Mouse (Mus musculus) hematopoietic stem cell, adult 5-6 weeks (primary cell): ENCODE data around the gene Pola2. TPM values are rescaled to one million over a fixed set of nuclear protein-coding genes. Genes with fewer than 3 reads are reported as not detected.

Source experiments
- ATAC-seq, 2 experiments: fragments of 125-278 bp in 1 of 2; replicated peaks in 1 of 2; 2 replicates each; pipeline ENCODE4 v1.8.0; 2016 to 2017; ENCODE audit warnings: inconsistent platforms in 2 of 2, mild to moderate bottlenecking in 2 of 2, moderate number of reproducible peaks in 2 of 2, low read depth in 1 of 2, moderate TSS enrichment in 1 of 2; ENCODE audit not compliant: low FRiP score in 2 of 2, poor library complexity in 2 of 2, severe bottlenecking in 2 of 2, insufficient read depth in 1 of 2, low TSS enrichment in 1 of 2
- total RNA-seq: library from RNA; stranded (forward); fragments of 172-1452, 232-1000 nt; gene quantifications from 2 replicates; pipeline ENCODE4 v1.2.3, GENCODE M21; 2017

Pola2 gene
- total RNA-seq, 1 experiment from 2014 or later = 68.5 TPM

DNA sequence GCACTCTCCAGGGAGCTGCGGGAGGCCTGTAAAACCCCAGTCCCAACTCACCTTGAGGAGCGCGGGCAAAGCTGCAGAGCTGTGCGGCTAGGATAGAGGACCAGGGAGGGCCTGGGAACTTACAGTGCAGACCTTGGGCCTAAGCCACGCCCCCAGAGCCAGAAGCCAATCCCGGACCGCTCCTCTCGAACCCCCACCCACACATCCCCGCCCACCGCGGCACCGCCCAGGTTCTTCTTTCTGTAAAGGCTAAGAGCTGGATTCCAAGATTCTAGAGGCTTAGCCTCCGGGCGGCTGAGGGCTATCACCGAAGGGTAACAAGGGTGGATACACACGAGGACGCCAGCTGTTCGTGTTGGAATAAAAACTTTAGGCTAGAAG lies 39.3 kb downstream of the Pola2 start, which contains the start of gene Cdc42ep2:
Cdc42ep2 (minus strand) TSS at position 104 of the 381 bp plus-strand sequence.
- ATAC-seq = peak; percentile 96

GRCm38 (mm10) chr19:5923990-5924712 lies 39.9 kb downstream of the Pola2 start:
- peak; percentile 38 to 66; a peak in 3 of 4 replicates for ATAC-seq

DNA sequence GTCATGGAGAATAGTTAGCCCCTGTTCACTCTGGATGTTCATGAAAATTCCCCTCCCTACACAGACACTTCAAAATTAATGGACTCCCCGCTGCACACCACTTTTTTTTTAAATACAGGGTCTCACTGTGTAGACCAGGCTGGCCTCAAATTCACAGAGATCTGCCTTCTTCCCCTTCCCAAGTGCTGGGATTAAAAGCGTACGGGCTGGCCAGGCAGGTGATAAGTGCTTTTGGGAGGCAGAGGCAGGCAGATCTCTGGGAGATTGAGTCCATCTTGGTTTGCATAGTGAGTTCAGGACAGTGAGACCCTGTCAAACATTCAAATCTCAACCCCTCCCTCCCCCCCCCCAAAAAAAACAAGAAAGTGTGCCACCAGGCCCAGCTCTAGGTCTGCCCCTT lies 41.0 kb downstream of the Pola2 start:
- no peak for ATAC-seq

GRCm38 (mm10) chr19:5922119-5922942 lies 41.7 kb downstream of the Pola2 start:
- no peak for ATAC-seq

DNA sequence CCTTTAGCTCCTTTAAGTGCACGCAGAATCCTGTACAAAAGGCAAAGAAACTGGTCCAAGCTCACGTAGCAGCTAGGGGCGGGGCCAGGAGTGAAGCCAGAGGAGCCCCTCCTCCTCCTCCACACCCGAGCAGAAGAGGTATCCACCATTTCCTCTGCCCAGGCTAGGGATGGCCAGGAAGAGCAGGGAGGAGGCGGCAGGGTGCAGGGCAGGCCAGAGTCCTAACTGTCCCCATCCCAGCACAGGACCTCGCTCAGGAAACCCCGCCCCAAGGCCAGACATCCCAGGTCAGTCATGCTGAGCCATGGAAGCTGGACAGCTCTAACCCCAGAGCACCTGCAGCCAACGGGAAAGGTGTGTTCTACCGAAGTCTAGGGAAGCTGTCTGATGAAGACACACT lies 42.3 kb downstream of the Pola2 start:
- ATAC-seq = no peak

DNA sequence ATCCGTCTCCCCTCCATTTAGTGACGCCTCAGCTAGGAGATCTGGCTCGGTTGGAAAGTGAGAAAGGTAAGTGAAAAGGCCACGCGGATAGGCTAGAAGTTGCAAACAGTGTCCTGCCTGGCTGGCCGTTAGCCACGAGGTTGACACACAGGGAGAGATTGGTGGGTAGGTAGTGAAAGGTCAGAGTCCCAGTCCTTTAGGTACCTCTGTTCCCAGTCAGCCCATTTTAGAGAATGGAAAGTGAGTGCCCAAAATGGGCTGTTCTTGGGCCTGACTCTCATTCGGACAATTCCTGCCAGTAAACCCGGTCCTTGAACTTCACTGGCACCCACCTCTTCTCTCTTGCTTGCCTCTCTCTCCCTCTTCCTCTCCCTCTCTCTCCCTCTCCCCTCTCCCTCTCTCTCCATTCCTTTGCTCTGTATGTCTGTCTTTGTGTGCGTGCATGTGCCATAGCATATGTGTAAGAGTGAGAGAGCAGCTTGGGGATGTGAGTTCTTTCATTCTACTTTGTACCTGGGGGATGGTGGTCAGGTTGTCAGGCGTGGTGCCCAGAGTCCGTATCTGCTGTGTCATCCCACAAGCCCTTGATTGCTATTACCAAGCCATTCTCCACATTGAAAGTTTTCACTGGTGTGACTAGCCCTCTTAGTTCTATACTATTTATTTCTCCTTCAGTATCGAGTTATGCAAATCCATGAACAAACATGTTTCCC lies 50.8 kb downstream of the Pola2 start, which contains the start of gene Dpf2:
Dpf2 (minus strand) TSS at position 4 of the 713 bp plus-strand sequence.
- ATAC-seq = no peak

DNA sequence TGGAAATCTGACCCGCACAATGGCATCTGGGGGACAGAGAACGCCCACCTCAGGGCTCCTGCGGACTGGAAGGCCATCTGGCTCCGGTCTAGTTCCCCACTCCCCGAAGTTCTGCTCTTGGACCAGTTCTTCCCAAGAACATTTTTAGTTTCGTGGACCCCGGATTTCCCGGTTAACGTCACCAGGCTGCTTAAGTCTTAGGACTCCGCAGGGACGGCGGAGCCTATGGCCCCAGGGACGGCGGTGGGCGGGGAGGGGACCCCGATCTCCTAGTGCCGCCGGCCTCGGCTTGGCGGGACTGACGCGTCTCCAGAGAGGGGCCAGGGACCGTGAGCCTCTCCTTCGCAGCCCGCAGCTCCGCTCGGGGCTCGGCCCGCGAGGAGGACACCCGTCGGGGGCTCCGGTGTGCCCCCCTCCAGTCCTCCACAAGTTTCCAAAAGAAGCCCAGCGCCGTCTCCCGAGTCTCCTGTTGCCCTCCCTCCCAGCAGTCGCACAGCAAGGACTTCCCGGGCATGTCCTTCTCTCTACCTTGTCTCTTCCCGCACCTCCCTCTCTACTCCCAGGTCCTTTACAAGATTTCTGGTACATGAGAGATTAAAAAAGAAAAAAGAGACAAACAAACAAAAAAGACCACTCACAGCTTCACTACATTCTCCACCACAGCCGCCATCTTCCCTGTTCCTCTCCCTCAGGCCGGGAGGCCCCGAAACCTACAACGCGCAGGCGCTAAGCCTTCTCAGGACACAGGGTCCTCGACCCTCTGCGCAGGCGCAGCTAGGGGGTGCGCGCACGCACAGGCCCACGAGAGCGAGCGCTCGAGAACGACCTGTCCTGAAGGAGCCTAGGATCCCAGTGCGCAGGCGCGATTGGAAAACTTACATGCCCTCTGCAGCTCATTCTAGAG lies 51.6 kb downstream of the Pola2 start:
- peak; percentile 96 to 97 for ATAC-seq

GRCm38 (mm10) chr19:5911430-5912102 lies 52.4 kb downstream of the Pola2 start:
- ATAC-seq = no peak

DNA sequence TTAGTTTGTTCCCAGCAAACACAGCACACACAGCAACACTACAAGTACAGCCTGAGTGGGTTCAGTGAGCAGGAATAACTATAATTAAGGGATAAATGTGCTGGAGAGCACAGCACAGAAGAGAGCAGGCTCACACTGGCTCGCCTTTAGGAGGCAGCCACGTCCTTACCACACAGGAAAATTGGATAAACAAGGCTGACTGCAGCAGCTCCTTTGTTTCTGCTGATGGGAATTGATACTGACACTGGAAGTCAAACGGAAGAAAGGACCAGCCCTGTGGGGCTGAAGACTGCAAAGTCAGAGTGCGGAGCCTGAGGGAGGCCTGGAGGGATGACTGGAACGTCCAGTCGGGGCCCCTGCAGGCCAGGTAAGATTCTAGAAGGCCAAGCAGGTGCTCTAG lies 53.8 kb downstream of the Pola2 start:
- ATAC-seq = no peak

GRCm38 (mm10) chr19:5907275-5907674 lies 56.7 kb downstream of the Pola2 start:
- no peak for ATAC-seq

DNA sequence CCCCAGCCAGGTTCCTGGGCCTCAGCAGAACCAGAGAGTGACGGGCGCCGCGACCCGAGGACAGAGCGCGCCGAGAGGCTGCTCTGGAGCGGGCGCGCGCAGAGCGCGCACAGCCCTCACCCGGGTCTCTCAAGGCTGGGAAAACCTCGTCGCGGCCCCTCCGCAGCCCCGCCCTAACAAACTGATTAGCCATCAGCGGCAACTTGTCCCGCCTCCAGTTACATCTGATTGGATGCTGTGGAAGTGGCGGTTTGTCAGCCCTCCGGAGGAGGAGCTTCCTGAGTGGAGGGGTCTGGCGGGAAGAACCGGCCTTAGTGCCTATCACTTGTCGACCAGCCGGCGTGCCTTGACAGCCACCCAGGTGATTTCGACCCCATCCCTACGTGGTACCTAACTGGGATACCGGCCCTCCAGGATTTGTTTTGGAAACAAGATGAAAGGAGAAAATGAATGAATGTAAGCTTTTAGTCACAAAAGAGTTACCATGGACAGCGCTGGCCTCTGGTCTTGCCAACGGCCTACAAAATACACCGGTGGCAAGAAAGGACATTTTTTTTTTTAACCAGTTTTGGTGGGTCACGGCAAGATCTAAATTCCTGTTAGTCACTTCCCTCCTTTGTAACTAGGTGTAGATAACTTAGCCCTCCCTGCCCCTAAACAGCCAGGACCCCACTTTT lies 69.9 kb downstream of the Pola2 start, which contains the start of gene Tigd3:
Tigd3 (minus strand) TSS at position 148 of the 677 bp plus-strand sequence.
- ATAC-seq = peak; percentile 97 to 99

DNA sequence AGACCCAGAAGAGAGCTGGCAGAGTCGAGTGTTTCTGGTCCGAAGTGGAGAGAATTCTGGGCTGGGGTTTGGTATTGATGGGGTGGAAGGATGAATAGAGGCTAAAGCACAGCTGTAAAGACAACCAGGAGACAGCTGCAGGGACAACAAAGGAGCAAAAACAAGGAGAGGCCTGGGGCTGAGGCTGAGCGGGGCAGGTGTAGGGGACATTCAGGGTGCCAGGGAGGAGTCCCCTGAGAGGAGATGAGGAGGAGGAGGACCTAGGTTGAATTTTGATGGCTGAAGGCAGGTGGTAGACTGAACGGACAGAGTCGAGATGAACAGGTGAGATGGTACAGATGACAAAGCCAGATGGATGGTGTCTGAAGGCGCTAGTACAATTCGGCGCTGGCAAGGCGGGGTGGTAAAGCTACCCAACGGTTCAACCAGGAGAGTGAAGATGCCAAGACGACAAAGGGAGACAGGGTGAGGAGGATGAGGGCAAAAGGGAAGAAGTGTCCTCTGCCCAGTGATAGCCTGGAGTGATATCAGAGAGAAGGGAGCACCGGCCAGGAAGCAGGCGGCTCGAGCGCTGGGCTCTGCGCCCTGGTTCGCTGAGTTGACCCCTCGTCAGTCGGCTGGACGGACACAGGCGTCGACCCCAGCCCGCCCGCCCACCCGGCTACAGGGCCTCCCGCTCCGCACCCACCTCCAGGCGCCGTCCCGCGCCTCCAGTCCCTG lies 70.6 kb downstream of the Pola2 start:
- no peak for ATAC-seq

DNA sequence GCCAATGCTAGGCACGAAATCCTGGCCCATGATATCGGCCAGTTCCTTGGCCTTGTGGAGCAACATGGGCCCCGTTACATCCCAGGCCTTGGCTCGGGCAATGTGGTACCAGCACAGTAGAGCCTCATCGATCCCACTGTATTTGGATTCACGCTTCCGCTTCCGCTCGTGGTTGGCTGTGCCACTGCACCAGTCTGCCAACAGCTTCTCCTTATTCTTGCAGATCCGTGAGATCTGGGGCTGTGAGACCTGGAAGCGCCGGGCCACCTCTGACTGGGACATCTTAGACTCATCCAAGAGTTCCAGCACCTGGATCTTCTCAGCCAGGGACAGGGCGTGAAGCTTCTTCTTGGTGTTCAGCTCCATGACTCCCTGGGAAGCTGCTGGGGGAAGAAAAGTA lies 71.3 kb downstream of the Pola2 start:
- no peak for ATAC-seq

GRCm38 (mm10) chr19:5892262-5892661 lies 71.7 kb downstream of the Pola2 start:
- no peak for ATAC-seq

- no peak for ATAC-seq
Observed at GRCm38 (mm10) chr19:5891521-5892258, 72.3 kb downstream of the Pola2 start.
